Mouse (Mus musculus) limb, embryonic 11.5 days (tissue): ENCODE data around the gene Aoc2. TPM values are rescaled to one million over a fixed set of nuclear protein-coding genes. Genes with fewer than 3 reads are reported as not detected.

Source experiments
- ATAC-seq: fragments of 200-750 bp; cut with Nextera tagmentation; 2 replicates; pipeline ENCODE4 v1.8.0; 2017; ENCODE audit warnings: low read depth; ENCODE audit not compliant: insufficient number of reproducible peaks, low FRiP score, low TSS enrichment
- DNase-seq: peaks from one replicate; pipeline ENCODE4 v3.0.0-alpha.2; 2015; ENCODE audit warnings: low spot score
- H3K27ac ChIP-seq: fragments of 300-500 bp; sonication (generic); replicated peaks from 2 replicates; pipeline ENCODE4 v1.5.1; 2014; ENCODE audit warnings: low read depth, mild to moderate bottlenecking, low read length
- H3K27me3 ChIP-seq: fragments of 300-500 bp; sonication (generic); 2 replicates; pipeline ENCODE4 v1.6.1; 2014; ENCODE audit warnings: mild to moderate bottlenecking, low read length, mixed read lengths; ENCODE audit not compliant: control insufficient read depth, insufficient read depth
- H3K36me3 ChIP-seq: fragments of 300-500 bp; sonication (generic); 2 replicates; pipeline ENCODE4 v1.6.1; 2014; ENCODE audit warnings: mild to moderate bottlenecking, low read length, moderate library complexity, mixed read lengths; ENCODE audit not compliant: control insufficient read depth, insufficient read depth
- H3K4me1 ChIP-seq: fragments of 300-500 bp; sonication (generic); 2 replicates; pipeline ENCODE4 v1.6.1; 2014; ENCODE audit warnings: low read length, mixed read lengths; ENCODE audit not compliant: control insufficient read depth, insufficient read depth
- H3K4me2 ChIP-seq: fragments of 300-500 bp; sonication (generic); 2 replicates; pipeline ENCODE4 v1.6.1; 2014; ENCODE audit warnings: low read depth, mild to moderate bottlenecking, moderate library complexity; ENCODE audit not compliant: severe bottlenecking
- H3K4me3 ChIP-seq: fragments of 300-500 bp; sonication (generic); 2 replicates; pipeline ENCODE4 v1.5.1; 2014; ENCODE audit warnings: low read depth, low read length
- H3K9ac ChIP-seq: fragments of 300-500 bp; sonication (generic); 2 replicates; pipeline ENCODE4 v1.6.1; 2014; ENCODE audit warnings: mild to moderate bottlenecking, low read length
- H3K9me3 ChIP-seq: fragments of 300-500 bp; sonication (generic); 2 replicates; pipeline ENCODE4 v1.6.1; 2016; ENCODE audit warnings: low read length; ENCODE audit not compliant: control insufficient read depth
- WGBS: fragments of 180-500 bp; shearing (Covaris S2); extraction: QIAGEN DNeasy Blood & Tissue Kit; methylation state at CpG from one replicate; pipeline ENCODE4 v1.1.7; 2014; 5-methylcytosine and 5-hydroxymethylcytosine counted together
- polyA plus RNA-seq: library from polyadenylated mRNA; unstranded; fragments of >200 nt; fragmentation: Nextera tagmentation; extraction: Ambion mirVana; gene quantifications from 2 replicates; pipeline ENCODE4 v1.2.1, GENCODE M21; 2014

The Aoc2 gene
- polyA plus RNA-seq, 1 experiment from 2014 or later = 1.9 TPM

DNA sequence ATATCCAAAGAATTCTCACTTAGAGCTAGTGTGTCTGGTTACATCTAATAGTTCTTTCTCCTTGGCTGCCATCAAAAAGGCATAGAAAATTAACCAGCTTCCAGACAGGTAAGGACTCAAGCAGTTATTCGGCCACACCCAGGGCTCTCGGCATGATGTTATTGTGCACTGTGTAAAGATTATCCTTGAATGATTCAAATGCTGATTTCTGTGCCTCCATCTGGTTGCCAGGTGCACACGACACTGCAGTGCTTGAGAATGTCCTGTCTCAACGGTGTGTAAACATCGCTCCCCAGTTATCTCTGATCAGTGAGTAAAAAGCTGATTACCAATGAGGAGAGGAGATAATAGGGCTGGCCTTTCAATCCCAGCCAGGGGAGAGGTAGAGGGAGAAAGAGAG lies 17.1 kb upstream of the Aoc2 start:
- Histone ChIP-seq H3K9ac (no peak overlapping the region), H3K27me3 (no peaks in the 10 kb centered on the region), H3K4me2 (no peak overlapping the region), H3K36me3 (no peaks in the 10 kb centered on the region), H3K9me3 (no peaks in the 10 kb centered on the region), H3K4me1 (no peaks in the 10 kb centered on the region), H3K4me3 (no peak overlapping the region), H3K27ac (no peak overlapping the region)
- ATAC-seq (no peak), DNase-seq (no peak)
- 45% methylated on average over 5 of the region's 5 CpGs for WGBS

DNA sequence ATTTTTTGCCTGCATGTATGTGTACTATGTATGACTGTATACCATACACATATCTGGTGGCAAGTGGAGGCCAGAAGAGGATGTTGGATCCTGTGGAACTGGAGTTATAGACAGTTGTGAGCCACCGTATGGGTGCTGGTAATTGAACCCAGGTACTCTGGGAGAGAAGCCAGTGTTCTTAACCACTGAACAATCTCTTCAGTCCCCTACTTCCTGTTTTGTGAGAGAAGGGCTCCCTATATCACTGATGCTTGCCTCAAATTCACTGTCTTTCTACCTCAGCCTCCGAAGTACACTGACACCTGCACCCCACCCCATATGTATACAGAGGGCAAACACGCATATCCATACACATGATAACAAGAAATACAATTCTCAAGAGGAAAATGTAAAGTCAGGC lies 13.8 kb upstream of the Aoc2 start:
- ATAC-seq = no peak
- H3K4me1 ChIP-seq = no peaks in the 10 kb centered on the region
- no peak overlapping the region for H3K27ac ChIP-seq
- H3K9me3 ChIP-seq = no peaks in the 10 kb centered on the region
- no peak overlapping the region for H3K4me2 ChIP-seq
- DNase-seq = no peak
- H3K36me3 ChIP-seq = no peaks in the 10 kb centered on the region
- no peak overlapping the region for H3K9ac ChIP-seq
- H3K4me3 ChIP-seq = no peak overlapping the region
- 92% methylated on average over 3 of the region's 3 CpGs for WGBS
- H3K27me3 ChIP-seq = no peaks in the 10 kb centered on the region

DNA sequence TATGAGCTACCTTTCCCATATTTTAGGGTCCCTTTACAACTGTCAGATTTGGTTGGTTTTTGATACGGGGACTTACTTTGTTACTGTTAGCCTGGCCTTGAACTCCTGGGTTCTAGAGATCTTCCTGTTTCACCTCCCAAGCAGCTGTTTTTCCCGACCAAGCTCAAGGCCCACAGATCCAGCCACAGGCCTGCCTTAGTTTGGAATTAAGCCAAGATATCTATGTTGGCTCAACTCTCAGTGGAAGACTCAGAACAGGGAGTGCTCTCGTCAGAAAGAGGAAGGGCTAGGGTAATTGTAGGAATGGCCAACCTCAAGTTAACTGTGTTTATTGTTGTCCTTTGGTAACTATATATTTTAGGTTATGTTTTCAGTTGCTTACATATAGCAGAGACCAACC lies 12.7 kb upstream of the Aoc2 start:
- no peak for ATAC-seq
- no peaks in the 10 kb centered on the region for H3K36me3 ChIP-seq
- H3K4me1 ChIP-seq = peaks cover 4% of the 10 kb centered on the region
- 86% methylated on average over 3 of the region's 3 CpGs for WGBS
- no peak overlapping the region for H3K9ac ChIP-seq
- DNase-seq = no peak
- no peak overlapping the region for H3K4me2 ChIP-seq
- no peak overlapping the region for H3K4me3 ChIP-seq
- no peak overlapping the region for H3K27ac ChIP-seq
- H3K9me3 ChIP-seq = no peaks in the 10 kb centered on the region
- no peaks in the 10 kb centered on the region for H3K27me3 ChIP-seq

DNA sequence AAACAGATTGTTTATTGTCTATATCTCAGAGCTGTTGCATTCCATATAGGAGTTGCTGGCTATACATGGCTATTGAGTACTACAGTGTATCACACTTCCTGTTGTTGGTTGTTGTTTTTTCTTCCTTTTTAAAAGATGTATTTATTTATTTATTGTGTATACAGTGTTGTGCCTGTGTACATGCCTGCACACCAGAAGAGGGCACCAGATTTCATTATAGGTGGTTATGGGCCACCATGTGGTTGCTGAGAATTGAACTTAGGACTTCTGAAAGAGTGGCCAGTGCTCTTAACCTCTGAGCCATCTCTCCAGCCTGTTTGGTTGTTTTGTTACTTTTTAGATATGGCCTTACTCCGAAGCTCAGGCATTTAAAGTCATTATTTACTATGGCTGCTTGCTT lies 10.3 kb upstream of the Aoc2 start:
- no peak overlapping the region for H3K27ac ChIP-seq
- H3K27me3 ChIP-seq = no peaks in the 10 kb centered on the region

DNA sequence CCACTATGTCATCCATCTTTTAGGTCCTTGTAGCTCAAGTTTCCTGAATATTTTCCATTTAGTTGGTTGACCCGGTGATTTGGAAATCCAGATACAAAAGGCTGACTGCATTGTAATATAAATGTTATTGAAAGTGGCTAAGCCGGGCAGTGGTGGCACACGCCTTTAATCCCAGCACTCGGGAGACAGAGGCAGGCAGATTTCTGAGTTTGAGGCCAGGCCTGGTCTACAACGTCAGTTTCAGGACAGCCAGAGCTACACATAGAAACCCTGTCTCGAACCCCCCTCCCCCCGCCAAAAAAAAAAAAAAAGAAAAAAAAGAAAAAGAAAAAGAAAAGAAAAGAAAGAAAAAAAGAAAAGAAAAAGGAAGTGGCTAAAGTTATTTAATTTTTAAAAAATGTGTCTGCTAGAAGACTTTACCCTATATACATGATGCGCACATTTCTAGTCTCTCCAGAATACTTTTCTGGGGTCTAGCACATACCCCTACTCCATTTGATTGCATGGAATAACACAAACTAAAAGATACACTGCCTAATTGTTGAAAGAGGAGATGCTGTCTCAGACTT lies 9.7 kb upstream of the Aoc2 start:
- ATAC-seq (no peak), DNase-seq (no peak)
- Histone ChIP-seq H3K27ac (no peak overlapping the region), H3K4me2 (peak overlapping the region; percentile 87), H3K9me3 (no peaks in the 10 kb centered on the region), H3K27me3 (no peaks in the 10 kb centered on the region), H3K4me1 (peaks cover 9% of the 10 kb centered on the region), H3K9ac (peak overlapping the region; percentile 89; the same call in 1 of the 2 replicates), H3K36me3 (peaks cover 5% of the 10 kb centered on the region), H3K4me3 (peak overlapping the region; percentile 97)
- WGBS = 87% methylated on average over 8 of the region's 8 CpGs

More for the DNA sequence above, 10.3 kb upstream of the Aoc2 start:
- DNase-seq = no peak
- no peak overlapping the region for H3K4me2 ChIP-seq
- 97% methylated on average over 1 of the region's 1 CpGs for WGBS
- no peak overlapping the region for H3K4me3 ChIP-seq
- peaks cover 9% of the 10 kb centered on the region for H3K4me1 ChIP-seq
- H3K36me3 ChIP-seq = peaks cover 4% of the 10 kb centered on the region
- ATAC-seq = no peak
- no peaks in the 10 kb centered on the region for H3K9me3 ChIP-seq
- H3K9ac ChIP-seq = no peak overlapping the region

DNA sequence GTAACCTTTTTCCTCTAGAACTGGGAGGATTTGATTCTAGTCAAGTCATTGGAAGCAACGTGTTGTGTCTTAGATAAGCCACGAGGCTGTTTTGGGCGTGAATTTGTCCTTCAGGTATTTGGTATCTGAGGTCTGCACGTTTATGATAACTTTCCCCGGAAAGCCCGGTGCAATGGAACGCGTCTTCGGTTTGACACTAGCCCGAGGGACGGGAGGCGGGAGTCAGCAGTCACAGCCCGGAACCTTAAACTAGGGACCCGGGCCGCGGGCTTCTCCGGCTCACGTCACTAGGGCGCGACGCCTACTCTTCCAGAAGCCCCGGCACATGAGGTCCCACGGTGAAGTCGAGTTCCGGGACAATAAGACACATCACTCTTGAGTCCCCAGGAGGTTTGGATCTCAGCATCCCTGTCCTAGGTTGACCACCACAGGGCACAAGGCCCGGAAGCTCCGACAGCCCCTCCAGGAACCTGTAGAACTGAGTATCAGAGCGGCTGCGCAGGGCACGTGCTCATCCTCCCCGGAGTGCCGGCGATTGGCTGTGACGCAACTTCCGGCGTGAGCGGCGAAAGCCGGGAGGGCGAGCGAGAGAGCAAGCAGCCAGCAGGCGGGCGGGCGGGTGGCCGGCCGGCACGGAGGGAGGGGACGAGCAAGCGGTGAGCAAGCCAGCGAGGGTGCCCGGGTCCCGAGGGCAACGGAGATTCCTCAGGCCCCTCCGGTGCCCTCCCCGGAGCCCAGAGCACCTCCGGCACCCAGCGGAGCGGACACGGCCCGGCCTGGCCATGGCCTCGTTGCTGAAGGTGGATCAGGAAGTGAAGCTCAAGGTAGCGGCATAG lies 9.0 kb upstream of the Aoc2 start, which contains the start of gene Psme3:
Psme3 (plus strand) TSS at position 549 of the 836 bp plus-strand sequence.
- Histone ChIP-seq H3K4me1 (peaks cover 9% of the 10 kb centered on the region), H3K36me3 (peaks cover 9% of the 10 kb centered on the region), H3K27me3 (no peaks in the 10 kb centered on the region), H3K4me3 (peak within 1 kb of the TSS; percentile 97), H3K9ac (peak within 1 kb of the TSS; percentile 89), H3K4me2 (peak within 1 kb of the TSS; percentile 87), H3K27ac (peak within 1 kb of the TSS; percentile 42; the same call in 1 of the 2 replicates), H3K9me3 (no peaks in the 10 kb centered on the region)
- under 1% methylated on average over 62 of the region's 62 CpGs for WGBS
- DNase-seq (peak; percentile 95), ATAC-seq (peak; percentile 88)

DNA sequence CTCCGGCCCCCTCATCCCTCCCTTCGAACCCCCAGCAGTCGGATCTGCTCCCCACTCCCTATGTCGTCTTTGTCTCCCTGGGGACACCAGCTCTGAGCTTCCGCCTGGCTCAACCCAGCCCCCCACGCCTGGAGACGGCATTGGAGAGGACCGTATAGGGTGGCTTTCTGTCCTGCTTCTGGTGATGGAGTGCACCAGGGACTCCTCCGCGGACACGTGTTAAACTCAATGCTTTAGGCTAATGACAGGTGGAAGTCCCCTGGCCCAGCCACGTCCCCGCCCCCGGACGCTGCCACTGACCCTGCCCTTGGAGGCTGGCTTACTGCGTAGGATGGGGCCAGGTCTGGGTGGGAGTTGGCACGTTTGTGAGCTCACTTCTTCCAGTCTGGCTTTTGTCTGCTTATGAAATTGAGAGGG lies 8.4 kb upstream of the Aoc2 start:
- Histone ChIP-seq H3K36me3 (peaks cover 15% of the 10 kb centered on the region), H3K27ac (peak overlapping the region; percentile 42; the same call in 1 of the 2 replicates), H3K9me3 (no peaks in the 10 kb centered on the region), H3K9ac (peak overlapping the region; percentile 89), H3K4me3 (peak overlapping the region; percentile 97), H3K4me2 (peak overlapping the region; percentile 87), H3K4me1 (peaks cover 9% of the 10 kb centered on the region), H3K27me3 (no peaks in the 10 kb centered on the region)
- ATAC-seq (peak; percentile 58; the same call in 1 of the 2 replicates), DNase-seq (peak; percentile 36)
- WGBS = under 1% methylated on average over 17 of the region's 17 CpGs

DNA sequence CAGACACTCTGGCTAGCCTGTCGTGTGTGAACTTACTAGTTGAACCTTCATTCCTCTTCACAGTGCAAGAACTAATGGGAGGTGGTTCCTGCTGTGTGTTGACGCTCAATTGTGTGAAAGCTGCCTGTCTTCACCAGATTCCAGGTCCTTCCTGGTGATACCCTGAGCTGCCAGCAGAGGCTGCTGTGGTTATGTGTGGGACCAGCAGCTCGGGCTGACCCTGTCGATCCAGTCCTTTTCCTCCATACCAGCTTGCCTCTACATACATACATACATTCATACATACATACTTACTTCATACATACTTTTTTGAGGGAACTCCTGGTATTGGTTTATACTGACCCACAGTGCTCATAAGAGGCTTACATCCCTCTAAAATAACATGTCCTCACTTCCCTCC lies 1.3 kb upstream of the Aoc2 start:
- H3K27ac ChIP-seq = no peak overlapping the region
- no peak overlapping the region for H3K4me2 ChIP-seq

More for the DNA sequence above, 1.3 kb upstream of the Aoc2 start:
- no peak for ATAC-seq
- Histone ChIP-seq H3K9me3 (no peaks in the 10 kb centered on the region), H3K4me3 (no peak overlapping the region), H3K4me1 (no peaks in the 10 kb centered on the region), H3K27me3 (no peaks in the 10 kb centered on the region), H3K36me3 (peaks cover 32% of the 10 kb centered on the region), H3K9ac (no peak overlapping the region)
- peak; percentile 81 for DNase-seq
- WGBS = 20% methylated on average over 4 of the region's 4 CpGs
